Mouse (Mus musculus) intestine, embryonic 16.5 days (tissue): Measurements from ENCODE around the gene Smim14. TPM values are rescaled to one million over a fixed set of nuclear protein-coding genes. Genes with fewer than 3 reads are reported as not detected.
A peak's percentile ranks its signal among the peaks of the same experiment; 100 is the strongest.

Source experiments
- ATAC-seq: fragments of 200-750 bp; cut with Nextera tagmentation; 2 replicates; pipeline ENCODE4 v1.8.0; 2017; ENCODE audit warnings: moderate TSS enrichment, moderate library complexity
- H3K27ac ChIP-seq: fragments of 300-500 bp; sonication (generic); 2 replicates; pipeline ENCODE4 v1.5.1; 2014; ENCODE audit warnings: mild to moderate bottlenecking, low read length
- H3K27me3 ChIP-seq: fragments of 300-500 bp; sonication (generic); replicated peaks from 2 replicates; pipeline ENCODE4 v1.6.1; 2014; ENCODE audit warnings: low read length, control low read depth, mixed read lengths; ENCODE audit not compliant: control insufficient read depth, insufficient read depth
- H3K36me3 ChIP-seq: fragments of 300-500 bp; sonication (generic); 2 replicates; pipeline ENCODE4 v1.6.1; 2014; ENCODE audit warnings: low read length, control low read depth; ENCODE audit not compliant: control insufficient read depth, insufficient read depth
- H3K4me1 ChIP-seq: fragments of 300-500 bp; sonication (generic); 2 replicates; pipeline ENCODE4 v1.6.1; 2014; ENCODE audit warnings: low read length, control low read depth, mixed read lengths; ENCODE audit not compliant: control insufficient read depth, insufficient read depth
- H3K4me2 ChIP-seq: fragments of 300-500 bp; sonication (generic); 2 replicates; pipeline ENCODE4 v1.6.1; 2014; ENCODE audit warnings: low read depth, low read length, control low read depth
- H3K4me3 ChIP-seq: fragments of 300-500 bp; sonication (generic); 2 replicates; pipeline ENCODE4 v1.5.1; 2014; ENCODE audit warnings: mild to moderate bottlenecking, low read length
- H3K9ac ChIP-seq: fragments of 300-500 bp; sonication (generic); 2 replicates; pipeline ENCODE4 v1.6.1; 2014; ENCODE audit warnings: low read depth, low read length
- H3K9me3 ChIP-seq: fragments of 300-500 bp; sonication (generic); 2 replicates; pipeline ENCODE4 v1.6.1; 2016; ENCODE audit warnings: low read length, control low read depth; ENCODE audit not compliant: control insufficient read depth
- WGBS: fragments of 180-500 bp; shearing (Covaris S2); extraction: QIAGEN DNeasy Blood & Tissue Kit; methylation state at CpG from one replicate; pipeline ENCODE4 v1.1.7; 2014; 5-methylcytosine and 5-hydroxymethylcytosine counted together
- polyA plus RNA-seq: library from polyadenylated mRNA; unstranded; fragments of >200 nt; fragmentation: Nextera tagmentation; extraction: Ambion mirVana; gene quantifications from 2 replicates; pipeline ENCODE4 v1.2.1, GENCODE M21; 2015

Gene Smim14
- 153 and 159 TPM in 2 replicates for polyA plus RNA-seq

DNA sequence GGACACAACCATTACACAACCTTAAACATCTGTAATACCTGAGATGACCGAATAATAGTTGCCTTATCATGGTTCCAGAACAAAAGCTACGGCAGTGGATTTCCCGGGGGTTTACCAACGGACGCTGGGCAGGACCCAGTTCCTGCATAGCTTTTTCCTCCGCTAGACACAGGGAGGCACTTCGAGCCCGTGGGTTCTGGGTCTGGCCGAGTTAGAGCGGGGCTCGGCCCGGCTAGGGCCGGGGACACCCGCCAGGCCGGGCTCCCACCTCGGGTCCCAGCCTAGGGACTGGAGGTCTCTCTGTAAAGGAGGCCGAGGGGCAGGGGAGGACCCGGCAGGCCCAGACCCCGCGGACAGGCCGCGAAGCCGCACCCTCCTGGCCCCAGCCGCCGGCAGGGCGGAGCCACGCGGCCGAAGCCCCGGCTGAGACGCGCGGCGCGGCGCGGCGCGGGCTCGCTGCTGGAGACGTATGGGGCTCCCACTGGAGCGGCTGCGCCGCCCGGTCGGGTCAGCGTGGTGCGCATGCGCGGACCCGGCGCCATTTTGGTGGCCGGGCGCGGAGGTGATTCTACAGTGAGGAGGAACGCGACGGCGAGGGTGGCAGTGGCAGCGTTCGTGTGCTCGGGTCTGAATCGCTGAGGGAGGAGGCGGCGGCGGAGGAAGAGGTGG is at the start of gene Smim14, which contains the start of gene Ube2k:
Smim14 (minus strand) TSS at position 434 of the 669 bp plus-strand sequence.
Ube2k (plus strand) TSS at position 483 of the 669 bp plus-strand sequence.
- H3K4me1 ChIP-seq, result peaks cover 3% of the 10 kb centered on the region; the same call in 1 of the 2 replicates
- peak; percentile 99 for ATAC-seq
- no peaks in the 10 kb centered on the region for H3K27me3 ChIP-seq
- WGBS, result under 1% methylated on average over 65 of the region's 66 CpGs
- peak within 1 kb of the TSS; percentile 79 for H3K4me2 ChIP-seq
- peak within 1 kb of the TSS; percentile 97 for H3K9ac ChIP-seq
- H3K36me3 ChIP-seq, result no peaks in the 10 kb centered on the region
- peak within 1 kb of the TSS; percentile 94 for H3K4me3 ChIP-seq
- H3K9me3 ChIP-seq, result no peaks in the 10 kb centered on the region
- peak within 1 kb of the TSS; percentile 97 for H3K27ac ChIP-seq

DNA sequence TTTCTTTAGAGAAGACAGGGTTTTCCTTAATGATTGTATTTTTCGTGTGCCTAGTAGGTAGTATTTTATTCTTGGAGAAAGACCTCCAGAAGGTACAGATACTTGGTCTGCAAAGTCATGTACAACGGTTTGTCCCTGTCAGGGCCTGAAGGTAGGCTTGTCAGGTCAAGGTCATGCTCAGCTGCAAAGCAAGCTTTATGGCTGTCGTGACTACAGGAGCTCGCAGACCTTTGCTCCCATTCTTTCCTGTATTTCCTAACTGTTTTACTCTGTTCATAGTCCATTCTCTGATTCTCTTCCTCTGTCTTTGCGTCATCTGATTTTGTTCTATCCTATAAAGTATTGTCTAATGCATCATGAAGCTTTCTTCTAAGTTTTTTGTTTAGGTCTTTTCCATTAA is 49.3 kb upstream of the Smim14 start:
- ATAC-seq, result peak; percentile 90
- no peaks in the 10 kb centered on the region for H3K4me1 ChIP-seq
- no peak overlapping the region for H3K27ac ChIP-seq
- no peaks in the 10 kb centered on the region for H3K9me3 ChIP-seq
- H3K27me3 ChIP-seq, result no peaks in the 10 kb centered on the region
- H3K9ac ChIP-seq, result no peak overlapping the region
- 67% methylated on average over 5 of the region's 5 CpGs for WGBS
- no peaks in the 10 kb centered on the region for H3K36me3 ChIP-seq
- H3K4me3 ChIP-seq, result no peak overlapping the region
- H3K4me2 ChIP-seq, result no peak overlapping the region

DNA sequence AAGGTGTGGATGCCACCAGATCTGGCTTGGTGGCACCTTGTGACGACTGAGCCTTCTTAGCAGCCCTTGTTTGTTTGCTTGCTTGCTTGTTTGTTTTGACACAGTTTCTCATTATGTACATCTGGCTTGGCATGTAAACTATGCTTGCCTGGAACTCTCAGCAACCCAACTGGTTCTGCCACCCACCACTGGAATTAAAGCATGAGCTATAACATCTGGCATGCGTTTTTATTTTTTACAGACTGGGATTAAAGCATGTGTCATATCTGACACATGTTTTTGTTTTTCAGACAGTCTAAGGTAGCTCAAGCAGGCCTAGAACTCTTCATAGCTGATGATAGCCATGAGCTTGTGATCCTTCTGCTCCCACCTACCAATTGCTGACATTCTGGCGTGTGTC is 41.6 kb upstream of the Smim14 start:
- no peak for ATAC-seq
- no peaks in the 10 kb centered on the region for H3K27me3 ChIP-seq
- H3K36me3 ChIP-seq, result no peaks in the 10 kb centered on the region
- no peak overlapping the region for H3K27ac ChIP-seq
- no peaks in the 10 kb centered on the region for H3K9me3 ChIP-seq
- H3K4me2 ChIP-seq, result no peak overlapping the region
- 77% methylated on average over 3 of the region's 3 CpGs for WGBS
- no peak overlapping the region for H3K4me3 ChIP-seq
- no peaks in the 10 kb centered on the region for H3K4me1 ChIP-seq
- no peak overlapping the region for H3K9ac ChIP-seq

DNA sequence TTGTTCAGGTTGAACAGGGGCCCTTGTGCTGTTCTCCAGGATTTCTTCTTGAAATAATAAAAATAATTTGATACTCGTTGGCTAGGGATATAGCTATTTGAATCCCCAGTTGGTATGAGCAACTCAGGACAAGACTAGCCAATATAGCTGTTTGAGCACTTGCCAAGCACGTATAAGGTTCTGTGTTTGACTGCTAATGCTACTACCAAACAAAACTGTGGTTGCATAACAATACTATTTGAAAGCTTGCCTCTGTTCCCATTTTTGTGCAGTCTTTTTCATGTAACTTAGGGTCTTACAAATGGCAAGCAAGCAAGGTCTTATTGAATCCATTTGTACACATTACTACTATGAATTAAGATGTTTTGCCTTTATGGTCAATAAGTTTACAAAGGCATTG is 38.9 kb upstream of the Smim14 start:
- 84% methylated on average over 2 of the region's 2 CpGs for WGBS
- no peak overlapping the region for H3K4me3 ChIP-seq
- H3K27me3 ChIP-seq, result no peaks in the 10 kb centered on the region
- no peak overlapping the region for H3K27ac ChIP-seq
- ATAC-seq, result no peak
- no peak overlapping the region for H3K9ac ChIP-seq
- H3K4me2 ChIP-seq, result no peak overlapping the region
- no peaks in the 10 kb centered on the region for H3K4me1 ChIP-seq
- no peaks in the 10 kb centered on the region for H3K9me3 ChIP-seq
- H3K36me3 ChIP-seq, result no peaks in the 10 kb centered on the region

DNA sequence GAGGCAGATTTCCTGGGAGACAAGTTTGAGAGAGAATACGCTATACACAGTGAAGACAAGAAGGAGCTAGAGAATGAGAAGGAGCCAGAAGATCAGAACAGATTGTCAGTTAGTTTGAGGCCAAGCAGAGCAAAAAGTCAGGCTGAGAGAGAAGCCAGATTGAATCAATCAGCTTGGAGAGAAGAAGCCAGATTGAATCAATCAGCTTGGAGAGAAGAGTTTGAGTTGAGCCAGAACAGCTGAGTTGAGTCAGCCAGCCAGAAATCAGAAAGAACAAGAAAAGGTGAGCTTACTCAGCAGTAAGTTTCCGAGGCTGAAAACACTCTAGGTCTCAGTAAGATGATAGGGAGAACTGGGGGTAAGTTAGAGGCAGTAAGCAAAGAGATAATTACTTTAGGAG is 37.9 kb upstream of the Smim14 start:
- no peak overlapping the region for H3K4me2 ChIP-seq
- ATAC-seq, result no peak
- H3K27ac ChIP-seq, result no peak overlapping the region
- H3K9ac ChIP-seq, result no peak overlapping the region
- H3K4me3 ChIP-seq, result no peak overlapping the region
- H3K9me3 ChIP-seq, result no peaks in the 10 kb centered on the region
- H3K27me3 ChIP-seq, result no peaks in the 10 kb centered on the region
- no peaks in the 10 kb centered on the region for H3K36me3 ChIP-seq
- WGBS, result 76% methylated on average over 2 of the region's 2 CpGs
- no peaks in the 10 kb centered on the region for H3K4me1 ChIP-seq

DNA sequence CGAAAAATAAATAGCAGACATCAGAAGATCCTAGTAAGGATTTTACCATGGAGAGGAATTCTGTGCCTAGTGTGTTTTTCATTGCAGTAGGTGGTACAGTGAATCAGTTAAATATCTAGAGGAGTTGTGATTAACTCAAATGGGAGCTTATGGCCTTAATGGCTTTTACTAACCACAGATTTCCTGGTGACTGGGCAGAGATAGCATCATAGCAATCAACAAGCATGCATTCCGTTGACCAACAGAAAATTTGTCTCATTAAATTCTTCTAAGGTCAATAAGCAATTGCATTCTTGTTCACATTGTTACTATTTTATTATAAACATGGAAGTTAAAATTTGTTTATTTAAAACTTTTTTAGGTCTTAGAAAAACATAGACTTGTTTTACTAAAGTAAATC is 28.5 kb upstream of the Smim14 start:
- Histone ChIP-seq H3K27me3 (no peaks in the 10 kb centered on the region), H3K9me3 (no peaks in the 10 kb centered on the region), H3K4me1 (no peaks in the 10 kb centered on the region), H3K27ac (no peak overlapping the region), H3K4me3 (no peak overlapping the region), H3K9ac (no peak overlapping the region), H3K4me2 (no peak overlapping the region), H3K36me3 (no peaks in the 10 kb centered on the region)
- 83% methylated on average over 2 of the region's 2 CpGs for WGBS
- no peak for ATAC-seq

DNA sequence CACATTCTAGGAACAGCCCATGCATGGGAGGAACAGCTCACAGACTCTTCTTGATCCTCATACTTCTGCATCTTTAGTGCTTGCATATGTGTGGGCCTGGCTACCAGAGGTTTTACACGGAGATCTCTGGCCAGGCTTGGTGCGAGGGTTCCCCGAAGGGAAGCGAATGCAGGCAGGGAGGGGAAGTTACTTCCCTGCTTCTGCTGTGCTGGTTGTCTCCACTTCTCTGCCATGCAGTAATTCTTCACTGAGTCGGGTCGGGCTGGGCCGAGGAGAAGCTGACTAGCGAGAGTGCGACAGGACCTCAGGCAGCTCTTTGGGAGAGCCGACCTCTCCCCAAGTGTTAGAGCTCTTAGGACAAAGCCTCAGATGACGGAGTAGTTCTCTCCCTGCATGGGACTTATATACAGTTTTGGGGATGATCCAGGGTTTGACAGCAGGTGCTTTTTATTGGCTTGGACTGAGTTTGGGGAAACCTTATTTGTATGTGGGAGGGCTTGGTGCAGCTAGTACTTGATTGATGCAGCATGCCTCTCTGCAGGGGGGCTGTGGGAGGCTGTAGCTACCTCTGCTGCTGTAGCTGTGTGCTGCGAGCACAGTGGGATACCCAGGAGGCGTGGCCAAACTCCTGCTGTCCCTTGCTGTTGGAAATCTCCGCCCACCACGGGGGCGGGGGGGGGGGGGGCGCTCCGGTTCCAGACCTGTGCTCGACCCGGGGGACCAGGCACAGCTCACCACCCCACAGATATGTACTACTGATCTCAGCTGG is 24.3 kb upstream of the Smim14 start:
- H3K9me3 ChIP-seq, result no peaks in the 10 kb centered on the region
- H3K27ac ChIP-seq, result no peak overlapping the region
- 40% methylated on average over 20 of the region's 20 CpGs for WGBS
- H3K4me1 ChIP-seq, result no peaks in the 10 kb centered on the region; the same call in 1 of the 2 replicates
- no peaks in the 10 kb centered on the region for H3K36me3 ChIP-seq
- H3K4me3 ChIP-seq, result no peak overlapping the region
- ATAC-seq, result peak; percentile 42; the same call in 1 of the 2 replicates
- H3K27me3 ChIP-seq, result no peaks in the 10 kb centered on the region
- H3K4me2 ChIP-seq, result no peak overlapping the region
- no peak overlapping the region for H3K9ac ChIP-seq

DNA sequence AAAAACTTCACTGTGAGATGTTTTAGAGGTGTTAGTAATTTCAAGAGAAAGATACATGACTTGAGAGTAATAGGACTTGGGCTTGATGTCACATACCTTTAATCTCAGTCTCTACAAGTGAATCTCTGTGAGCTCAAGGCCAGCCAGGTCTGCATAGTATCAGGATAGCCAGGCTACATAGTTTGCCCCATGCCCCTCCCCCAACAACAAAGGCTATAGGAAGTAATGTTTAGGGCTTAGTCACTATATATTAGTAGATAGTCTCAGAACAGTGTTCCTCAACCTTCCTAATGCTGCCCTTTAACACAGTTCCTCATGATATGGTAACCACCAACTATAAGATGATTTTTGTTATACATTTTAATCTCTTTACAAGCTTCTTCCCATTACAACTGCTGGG is 20.1 kb upstream of the Smim14 start:
- no peak overlapping the region for H3K4me3 ChIP-seq
- no peaks in the 10 kb centered on the region for H3K27me3 ChIP-seq
- H3K9me3 ChIP-seq, result no peaks in the 10 kb centered on the region
- ATAC-seq, result no peak
- no peak overlapping the region for H3K4me2 ChIP-seq
- H3K36me3 ChIP-seq, result no peaks in the 10 kb centered on the region
- H3K4me1 ChIP-seq, result no peaks in the 10 kb centered on the region; the same call in 1 of the 2 replicates
- no peak overlapping the region for H3K27ac ChIP-seq
- no peak overlapping the region for H3K9ac ChIP-seq

DNA sequence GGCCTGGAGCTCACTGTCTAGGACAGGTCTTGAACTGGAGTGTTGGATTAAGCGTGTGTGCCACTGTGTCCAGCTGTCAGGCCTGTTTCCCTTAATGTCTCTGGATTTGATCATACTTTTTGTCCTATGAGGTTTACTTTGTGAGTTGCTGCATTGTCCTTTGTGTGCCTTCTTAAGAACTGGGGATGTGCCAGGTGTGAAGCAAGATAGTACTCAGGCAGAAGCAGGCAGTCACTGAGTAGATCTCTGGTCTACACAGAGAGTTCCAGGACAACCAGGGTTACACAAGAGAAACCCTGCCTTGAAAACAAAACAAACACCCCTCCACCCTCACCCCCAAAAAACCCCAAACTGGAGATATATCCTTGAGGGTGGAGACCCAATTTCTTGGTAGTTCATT is 12.7 kb upstream of the Smim14 start:
- H3K27ac ChIP-seq, result no peak overlapping the region
- no peak overlapping the region for H3K9ac ChIP-seq
- no peak overlapping the region for H3K4me2 ChIP-seq
- 78% methylated on average over 1 of the region's 1 CpGs for WGBS
- no peak overlapping the region for H3K4me3 ChIP-seq
- no peak for ATAC-seq
- H3K4me1 ChIP-seq, result no peaks in the 10 kb centered on the region
- no peaks in the 10 kb centered on the region for H3K9me3 ChIP-seq
- no peaks in the 10 kb centered on the region for H3K27me3 ChIP-seq
- H3K36me3 ChIP-seq, result no peaks in the 10 kb centered on the region
